15 mouse cellular contexts compared by ENCODE assay signal in genomic region chr3:68201214-68201613, GRCm38 (mm10).
DNase-seq lines count a peak whose midpoint lies in the region; ATAC-seq and TF ChIP-seq lines count a peak whose summit lies in the region.
"Had no signal": no experiment of that assay in that cellular context is flagged by ENCODE, and none has a peak within 500 bp of the region (broad histone marks: within the 10 kb centered on the region; RNA-seq: fewer than 3 reads in every experiment).

No protein-coding gene starts in this region.

- no peaks in the 10 kb centered on the region for H3K9me3 ChIP-seq in hindbrain, embryonic 13.5 days
- H3K9me3 ChIP-seq in hindbrain, embryonic 10.5 days = no peaks in the 10 kb centered on the region
- no peaks in the 10 kb centered on the region for H3K9me3 ChIP-seq in hindbrain, postnatal 0 days (ENCODE audit: low read length)
- H3K9me3 ChIP-seq in midbrain, postnatal 0 days (ENCODE audit: low read length) = no peaks in the 10 kb centered on the region
- no peaks in the 10 kb centered on the region for H3K9me3 ChIP-seq in kidney, embryonic 15.5 days (replicated peaks)

- no peak for TF ChIP-seq CTCF in hindbrain, postnatal 0 days (IDR thresholded peaks at IDR 0.05; ENCODE audit: low read depth)
- no peak for TF ChIP-seq CTCF in midbrain, postnatal 0 days (IDR thresholded peaks at IDR 0.05)

- ATAC-seq in hindbrain, embryonic 13.5 days (ENCODE audit: low FRiP score) = peak; percentile 71; the same call in 1 of the 2 replicates
- ATAC-seq in hindbrain, postnatal 0 days = peak; percentile 77; the same call in 1 of the 2 replicates
- ATAC-seq in midbrain, postnatal 0 days (ENCODE audit: low FRiP score) = no peak
- no peak for ATAC-seq in kidney, embryonic 15.5 days (replicated peaks; ENCODE audit: low FRiP score)
- ATAC-seq: CD4-positive, CD25-positive, alpha-beta regulatory T cell, adult 4 months had no signal

- WGBS in hindbrain, embryonic 13.5 days = 9% methylated on average over 1 of the region's 1 CpGs
- WGBS in hindbrain, embryonic 10.5 days = 45% methylated on average over 1 of the region's 1 CpGs
- WGBS in hindbrain, postnatal 0 days = 8% methylated on average over 1 of the region's 1 CpGs
- WGBS in midbrain, postnatal 0 days = 12% methylated on average over 1 of the region's 1 CpGs
- WGBS in kidney, embryonic 15.5 days = 33% methylated on average over 1 of the region's 1 CpGs

- H3K4me1 ChIP-seq in hindbrain, embryonic 13.5 days (replicated peaks) = peaks cover 22% of the 10 kb centered on the region
- peaks cover 22% of the 10 kb centered on the region for H3K4me1 ChIP-seq in hindbrain, embryonic 10.5 days (replicated peaks)
- no peaks in the 10 kb centered on the region; the same call in 1 of the 2 replicates for H3K4me1 ChIP-seq in hindbrain, postnatal 0 days (ENCODE audit: insufficient read depth, low read length)
- no peaks in the 10 kb centered on the region for H3K4me1 ChIP-seq in midbrain, postnatal 0 days (ENCODE audit: insufficient read depth, low read length)
- H3K4me1 ChIP-seq in kidney, embryonic 15.5 days = no peaks in the 10 kb centered on the region

- no peak overlapping the region for H3K27ac ChIP-seq in hindbrain, embryonic 13.5 days
- no peak overlapping the region for H3K27ac ChIP-seq in hindbrain, embryonic 10.5 days
- no peak overlapping the region for H3K27ac ChIP-seq in hindbrain, postnatal 0 days
- no peak overlapping the region for H3K27ac ChIP-seq in midbrain, postnatal 0 days (ENCODE audit: low read depth, low read length)
- H3K27ac ChIP-seq in kidney, embryonic 15.5 days = no peak overlapping the region

- H3K9ac ChIP-seq in hindbrain, embryonic 13.5 days = no peak overlapping the region
- H3K9ac ChIP-seq in hindbrain, postnatal 0 days (replicated peaks; ENCODE audit: low read length) = no peak overlapping the region
- H3K9ac ChIP-seq in midbrain, postnatal 0 days (replicated peaks; ENCODE audit: low read length, poor library complexity, severe bottlenecking) = no peak overlapping the region
- no peak overlapping the region for H3K9ac ChIP-seq in kidney, embryonic 15.5 days

- H3K36me3 ChIP-seq in hindbrain, embryonic 13.5 days = no peaks in the 10 kb centered on the region
- H3K36me3 ChIP-seq in hindbrain, embryonic 10.5 days = no peaks in the 10 kb centered on the region
- H3K36me3 ChIP-seq in hindbrain, postnatal 0 days (ENCODE audit: insufficient read depth, low read length) = no peaks in the 10 kb centered on the region
- H3K36me3 ChIP-seq in midbrain, postnatal 0 days (ENCODE audit: insufficient read depth, low read length) = no peaks in the 10 kb centered on the region
- no peaks in the 10 kb centered on the region for H3K36me3 ChIP-seq in kidney, embryonic 15.5 days

- no peak overlapping the region for H3K4me3 ChIP-seq in hindbrain, embryonic 13.5 days
- H3K4me3 ChIP-seq in hindbrain, embryonic 10.5 days = no peak overlapping the region
- no peak overlapping the region for H3K4me3 ChIP-seq in hindbrain, postnatal 0 days (ENCODE audit: low read length)
- no peak overlapping the region for H3K4me3 ChIP-seq in midbrain, postnatal 0 days (ENCODE audit: low read depth, low read length)
- H3K4me3 ChIP-seq in kidney, embryonic 15.5 days (replicated peaks) = no peak overlapping the region

- intact Hi-C loops in heart, postnatal 14 days (cut with DNase I) = no loop called here

- no peak overlapping the region for H3K4me2 ChIP-seq in hindbrain, embryonic 13.5 days
- no peak overlapping the region for H3K4me2 ChIP-seq in hindbrain, postnatal 0 days (ENCODE audit: low read depth, low read length)
- no peak overlapping the region for H3K4me2 ChIP-seq in midbrain, postnatal 0 days (ENCODE audit: low read depth, low read length, poor library complexity, severe bottlenecking)
- no peak overlapping the region for H3K4me2 ChIP-seq in kidney, embryonic 15.5 days

- no peak for DNase-seq in hindbrain, embryonic 10.5 days (ENCODE audit: low spot score)
- peak; percentile 65 to 74 for DNase-seq in right cerebral cortex, postnatal 10 days (ENCODE audit: low spot score in 2 of 2)
- DNase-seq in right cerebral cortex, adult 2 months (ENCODE audit: low spot score in 2 of 2) = no peak
- DNase-seq in hindbrain, postnatal 0 days (ENCODE audit: low spot score) = peak; percentile 57
- peak; percentile 52 for DNase-seq in midbrain, postnatal 0 days (ENCODE audit: low spot score)
- no peak for DNase-seq in heart, postnatal 14 days
- DNase-seq: adrenal gland, postnatal 14 days; heart, postnatal 4 days; kidney, adult 18-20 months; kidney, postnatal 36 days; lung, adult 18-20 months; lung, postnatal 4 days had no signal

- no peaks in the 10 kb centered on the region for H3K27me3 ChIP-seq in hindbrain, embryonic 13.5 days
- H3K27me3 ChIP-seq in hindbrain, embryonic 10.5 days (ENCODE audit: insufficient read depth, poor library complexity, severe bottlenecking) = no peaks in the 10 kb centered on the region
- H3K27me3 ChIP-seq in hindbrain, postnatal 0 days (ENCODE audit: insufficient read depth, low read length) = no peaks in the 10 kb centered on the region
- H3K27me3 ChIP-seq in midbrain, postnatal 0 days (ENCODE audit: insufficient read depth, low read length) = no peaks in the 10 kb centered on the region
- H3K27me3 ChIP-seq in kidney, embryonic 15.5 days = no peaks in the 10 kb centered on the region

Comparison
In these comparisons a context has a peak if more than half of its experiments do, and no peak if none do; other contexts are left out.
1. DNase-seq: peak in right cerebral cortex, postnatal 10 days (2 of 2), hindbrain, postnatal 0 days (single experiment) and midbrain, postnatal 0 days (single experiment); none in hindbrain, embryonic 10.5 days (single experiment), right cerebral cortex, adult 2 months (0 of 2) and heart, postnatal 14 days (0 of 2).
2. ATAC-seq: peak in hindbrain, embryonic 13.5 days (single experiment) and hindbrain, postnatal 0 days (single experiment); none in midbrain, postnatal 0 days (single experiment) and kidney, embryonic 15.5 days (single experiment).